Mouse (Mus musculus) liver, adult 2 months (tissue): ENCODE measurements at regions not wholly inside any gene's neighbourhood (a gene's known extent, or its start where the extent isn't known, plus 50 kb on each side); places are given as distances from the start of the nearest gene placed in this dataset.

ENCODE experiments used
- CTCF ChIP-seq: fragments of 200-500 bp; IDR thresholded peaks from 2 replicates; pipeline ENCODE4 v1.5.1; 2011; ENCODE audit warnings: low read depth, low read length, control low read depth
- POLR2A ChIP-seq: fragments of 200-500 bp; IDR thresholded peaks from 2 replicates; pipeline ENCODE4 v1.6.1; 2011; ENCODE audit warnings: low read length, control low read depth; ENCODE audit not compliant: insufficient read depth; ENCODE audit errors: extremely low read depth

DNA sequence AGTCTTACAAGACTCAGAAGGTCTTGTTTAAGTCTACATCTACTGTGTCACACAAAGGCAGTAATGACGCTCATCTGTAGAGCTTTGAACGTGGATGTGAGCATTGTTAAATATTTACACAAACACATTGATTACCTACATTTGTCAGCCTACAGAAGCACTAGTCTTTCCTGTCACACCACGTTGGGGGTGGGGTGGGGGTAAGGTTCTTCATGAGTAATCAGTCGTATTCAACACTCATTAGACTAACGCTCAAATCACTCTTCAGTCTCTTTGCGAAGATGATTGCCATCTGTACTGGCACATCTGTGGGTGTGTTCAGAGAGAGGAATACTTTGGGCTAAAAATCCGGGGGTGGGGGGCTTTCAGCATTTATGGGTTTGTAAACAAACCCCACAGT lies 240.7 kb downstream of the Lpin1 start:
- TF ChIP-seq CTCF (no peak), POLR2A (no peak)
